Mouse (Mus musculus) kidney, postnatal 0 days (tissue): ENCODE data around the gene Pkp4. TPM values are rescaled to one million over a fixed set of nuclear protein-coding genes. Genes with fewer than 3 reads are reported as not detected.

Experiments used
- ATAC-seq: fragments of 200-750 bp; cut with Nextera tagmentation; replicated peaks from 2 replicates; pipeline ENCODE4 v1.8.0; 2017; ENCODE audit warnings: low read depth, moderate number of reproducible peaks, moderate TSS enrichment, moderate library complexity; ENCODE audit not compliant: low FRiP score
- DNase-seq: peaks from one replicate; pipeline ENCODE4 v3.0.0-alpha.2; 2016; ENCODE audit warnings: low spot score
- H3K27ac ChIP-seq: fragments of 300-500 bp; sonication (generic); 2 replicates; pipeline ENCODE4 v1.5.1; 2014; ENCODE audit warnings: mild to moderate bottlenecking
- H3K27me3 ChIP-seq: fragments of 300-500 bp; sonication (generic); 2 replicates; pipeline ENCODE4 v1.6.1; 2014; ENCODE audit warnings: low read length, mixed read lengths; ENCODE audit not compliant: insufficient read depth
- H3K36me3 ChIP-seq: fragments of 300-500 bp; sonication (generic); 2 replicates; pipeline ENCODE4 v1.6.1; 2014; ENCODE audit warnings: low read length, mixed read lengths; ENCODE audit not compliant: insufficient read depth
- H3K4me1 ChIP-seq: fragments of 300-500 bp; sonication (generic); replicated peaks from 2 replicates; pipeline ENCODE4 v1.6.1; 2014; ENCODE audit warnings: antibody characterized with exemption, low read length, mixed read lengths; ENCODE audit not compliant: insufficient read depth
- H3K4me2 ChIP-seq: fragments of 300-500 bp; sonication (generic); 2 replicates; pipeline ENCODE4 v1.6.1; 2014; ENCODE audit warnings: mild to moderate bottlenecking, low read length, moderate library complexity, mixed read lengths
- H3K4me3 ChIP-seq: fragments of 300-500 bp; sonication (generic); replicated peaks from 2 replicates; pipeline ENCODE4 v1.5.1; 2014; ENCODE audit warnings: low read depth, low read length
- H3K9ac ChIP-seq: fragments of 300-500 bp; sonication (generic); 2 replicates; pipeline ENCODE4 v1.6.1; 2014; ENCODE audit warnings: low read depth, low read length
- H3K9me3 ChIP-seq: fragments of 300-500 bp; sonication (generic); replicated peaks from 2 replicates; pipeline ENCODE4 v1.6.1; 2016; ENCODE audit warnings: low read length, inconsistent platforms, mixed read lengths
- CTCF ChIP-seq: IDR thresholded peaks from 2 replicates; pipeline ENCODE4 v1.5.1; 2016; ENCODE audit warnings: antibody characterized with exemption, low read depth, mild to moderate bottlenecking, moderate library complexity
- WGBS: fragments of 180-500 bp; shearing (Covaris S2); extraction: QIAGEN DNeasy Blood & Tissue Kit; methylation state at CpG from one replicate; pipeline ENCODE4 v1.1.7; 2014; 5-methylcytosine and 5-hydroxymethylcytosine counted together
- polyA plus RNA-seq: library from polyadenylated mRNA; unstranded; fragments of >200 nt; fragmentation: Nextera tagmentation; extraction: Ambion mirVana; gene quantifications from 2 replicates; pipeline ENCODE4 v1.2.1, GENCODE M21; 2015

Gene Pkp4
- polyA plus RNA-seq, 1 experiment from 2014 or later, result 20.2 TPM

GRCm38 (mm10) chr2:59186966-59187365, 26.3 kb downstream of the Pkp4 start:
- H3K9ac ChIP-seq, result no peak overlapping the region
- no peaks in the 10 kb centered on the region for H3K27me3 ChIP-seq
- WGBS, result 96% methylated on average over 6 of the region's 6 CpGs
- 0 out of 2 replicates have a peak, but pooled peaks cover 6% of the 10 kb centered on the region for H3K36me3 ChIP-seq
- TF ChIP-seq CTCF, result no peak
- no peak overlapping the region for H3K4me2 ChIP-seq
- H3K4me1 ChIP-seq, result no peaks in the 10 kb centered on the region
- no peak overlapping the region for H3K4me3 ChIP-seq
- H3K27ac ChIP-seq, result no peak overlapping the region
- DNase-seq (no peak), ATAC-seq (no peak)
- no peaks in the 10 kb centered on the region for H3K9me3 ChIP-seq

GRCm38 (mm10) chr2:59188306-59188705, 27.7 kb downstream of the Pkp4 start:
- H3K4me1 ChIP-seq, result no peaks in the 10 kb centered on the region
- 90% methylated on average over 8 of the region's 8 CpGs for WGBS
- H3K9ac ChIP-seq, result no peak overlapping the region
- 0 out of 2 replicates have a peak, but pooled peaks cover 6% of the 10 kb centered on the region for H3K36me3 ChIP-seq
- DNase-seq (no peak), ATAC-seq (no peak)
- TF ChIP-seq CTCF, result no peak
- H3K27ac ChIP-seq, result no peak overlapping the region
- H3K27me3 ChIP-seq, result no peaks in the 10 kb centered on the region
- H3K4me3 ChIP-seq, result no peak overlapping the region
- H3K4me2 ChIP-seq, result no peak overlapping the region
- no peaks in the 10 kb centered on the region for H3K9me3 ChIP-seq

- TF ChIP-seq CTCF, result no peak
- ATAC-seq (no peak), DNase-seq (peak; percentile 67)
- no peak overlapping the region for H3K9ac ChIP-seq
- no peak overlapping the region for H3K4me3 ChIP-seq
- no peaks in the 10 kb centered on the region for H3K4me1 ChIP-seq
- 0 out of 2 replicates have a peak, but pooled peaks cover 6% of the 10 kb centered on the region for H3K36me3 ChIP-seq
- H3K27ac ChIP-seq, result peak overlapping the region; percentile 39; the same call in 1 of the 2 replicates
- WGBS, result 66% methylated on average over 5 of the region's 5 CpGs
- no peaks in the 10 kb centered on the region for H3K9me3 ChIP-seq
- H3K27me3 ChIP-seq, result no peaks in the 10 kb centered on the region
- no peak overlapping the region for H3K4me2 ChIP-seq
These were observed 29.1 kb downstream of the Pkp4 start for GRCm38 (mm10) chr2:59189661-59190185.

- H3K9ac ChIP-seq, result no peak overlapping the region
- H3K27ac ChIP-seq, result peak overlapping the region; percentile 39; the same call in 1 of the 2 replicates
- H3K4me2 ChIP-seq, result no peak overlapping the region
- 75% methylated on average over 10 of the region's 10 CpGs for WGBS
- H3K4me1 ChIP-seq, result no peaks in the 10 kb centered on the region
- H3K9me3 ChIP-seq, result no peaks in the 10 kb centered on the region
- TF ChIP-seq CTCF, result no peak
- no peak for ATAC-seq
- no peak overlapping the region for H3K4me3 ChIP-seq
- H3K27me3 ChIP-seq, result no peaks in the 10 kb centered on the region
- 0 out of 2 replicates have a peak, but pooled peaks cover 6% of the 10 kb centered on the region for H3K36me3 ChIP-seq
- DNase-seq, result no peak
These were observed 29.5 kb downstream of the Pkp4 start for GRCm38 (mm10) chr2:59190186-59190585.

GRCm38 (mm10) chr2:59191466-59191865, 30.8 kb downstream of the Pkp4 start:
- 0 out of 2 replicates have a peak, but pooled peaks cover 6% of the 10 kb centered on the region for H3K36me3 ChIP-seq
- no peak overlapping the region for H3K4me3 ChIP-seq
- no peak overlapping the region for H3K9ac ChIP-seq
- ATAC-seq (no peak), DNase-seq (no peak)
- WGBS, result 70% methylated on average over 8 of the region's 8 CpGs
- H3K27ac ChIP-seq, result no peak overlapping the region
- TF ChIP-seq CTCF, result no peak
- H3K9me3 ChIP-seq, result no peaks in the 10 kb centered on the region
- H3K4me1 ChIP-seq, result no peaks in the 10 kb centered on the region
- no peak overlapping the region for H3K4me2 ChIP-seq
- H3K27me3 ChIP-seq, result no peaks in the 10 kb centered on the region

GRCm38 (mm10) chr2:59193117-59193516, 32.5 kb downstream of the Pkp4 start:
- no peak overlapping the region for H3K4me3 ChIP-seq
- TF ChIP-seq CTCF, result no peak
- H3K27me3 ChIP-seq, result no peaks in the 10 kb centered on the region
- no peak overlapping the region for H3K4me2 ChIP-seq
- DNase-seq (peak; percentile 36), ATAC-seq (no peak)
- no peaks in the 10 kb centered on the region for H3K4me1 ChIP-seq
- no peaks in the 10 kb centered on the region for H3K9me3 ChIP-seq
- no peak overlapping the region for H3K27ac ChIP-seq
- no peak overlapping the region for H3K9ac ChIP-seq
- 49% methylated on average over 5 of the region's 5 CpGs for WGBS
- H3K36me3 ChIP-seq, result no peaks in the 10 kb centered on the region

GRCm38 (mm10) chr2:59197156-59197555, 36.5 kb downstream of the Pkp4 start:
- no peak for TF ChIP-seq CTCF
- Histone ChIP-seq H3K9me3 (no peaks in the 10 kb centered on the region), H3K27me3 (no peaks in the 10 kb centered on the region), H3K27ac (no peak overlapping the region), H3K36me3 (no peaks in the 10 kb centered on the region), H3K4me1 (no peaks in the 10 kb centered on the region), H3K4me3 (no peak overlapping the region), H3K9ac (no peak overlapping the region), H3K4me2 (no peak overlapping the region)
- no peak for ATAC-seq
- WGBS, result 76% methylated on average over 4 of the region's 4 CpGs
- DNase-seq, result no peak
